Mouse (Mus musculus): Measurements from ENCODE around the gene Ano6. TPM values are rescaled to one million over a fixed set of nuclear protein-coding genes. Genes with fewer than 3 reads are reported as not detected.
A peak's percentile ranks its signal among the peaks of the same experiment; 100 is the strongest.

Ano6 gene
- polyA plus RNA-seq, 1 experiment = 38.7 TPM

DNA sequence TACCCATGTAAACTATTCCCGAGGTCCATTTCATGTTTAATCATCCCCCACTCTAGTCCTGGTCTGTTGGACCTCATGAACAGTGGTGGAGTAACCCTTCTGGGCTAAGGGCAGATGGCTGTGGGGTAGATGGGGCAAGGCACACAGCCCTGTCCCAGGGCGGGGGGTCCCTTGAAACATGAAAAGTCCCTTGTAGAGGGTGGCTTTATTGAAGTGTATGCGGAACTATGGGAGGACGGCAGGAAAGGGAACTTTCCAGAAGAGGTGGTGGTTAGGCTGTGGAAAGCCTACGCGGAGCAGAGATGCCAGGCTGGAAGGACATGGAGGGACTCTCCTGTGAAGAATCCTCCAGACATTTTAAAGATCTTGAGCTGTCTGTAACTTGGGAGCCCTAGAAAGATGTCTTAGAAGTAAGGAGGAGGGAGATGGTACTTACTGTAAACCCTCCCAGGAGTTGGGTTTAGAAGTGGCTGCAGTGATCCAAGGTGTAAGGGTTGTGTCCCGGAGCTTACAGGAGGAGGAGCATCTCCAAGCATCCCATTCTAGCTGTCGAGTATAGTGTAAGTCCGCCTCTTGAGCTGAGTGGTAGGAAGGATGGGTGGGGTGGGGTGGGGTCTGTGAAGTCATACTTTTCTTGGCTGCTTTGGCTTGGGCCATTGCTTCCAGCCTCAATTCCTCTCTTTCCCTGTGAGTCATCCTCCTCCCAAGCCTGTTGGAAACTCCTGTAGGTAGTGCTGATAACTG lies 3.3 kb downstream of the Ano6 start:
- no peak for DNase-seq (ENCODE audit: low read depth, low spot score)
- 67% methylated on average over 9 of the region's 9 CpGs for WGBS

DNA sequence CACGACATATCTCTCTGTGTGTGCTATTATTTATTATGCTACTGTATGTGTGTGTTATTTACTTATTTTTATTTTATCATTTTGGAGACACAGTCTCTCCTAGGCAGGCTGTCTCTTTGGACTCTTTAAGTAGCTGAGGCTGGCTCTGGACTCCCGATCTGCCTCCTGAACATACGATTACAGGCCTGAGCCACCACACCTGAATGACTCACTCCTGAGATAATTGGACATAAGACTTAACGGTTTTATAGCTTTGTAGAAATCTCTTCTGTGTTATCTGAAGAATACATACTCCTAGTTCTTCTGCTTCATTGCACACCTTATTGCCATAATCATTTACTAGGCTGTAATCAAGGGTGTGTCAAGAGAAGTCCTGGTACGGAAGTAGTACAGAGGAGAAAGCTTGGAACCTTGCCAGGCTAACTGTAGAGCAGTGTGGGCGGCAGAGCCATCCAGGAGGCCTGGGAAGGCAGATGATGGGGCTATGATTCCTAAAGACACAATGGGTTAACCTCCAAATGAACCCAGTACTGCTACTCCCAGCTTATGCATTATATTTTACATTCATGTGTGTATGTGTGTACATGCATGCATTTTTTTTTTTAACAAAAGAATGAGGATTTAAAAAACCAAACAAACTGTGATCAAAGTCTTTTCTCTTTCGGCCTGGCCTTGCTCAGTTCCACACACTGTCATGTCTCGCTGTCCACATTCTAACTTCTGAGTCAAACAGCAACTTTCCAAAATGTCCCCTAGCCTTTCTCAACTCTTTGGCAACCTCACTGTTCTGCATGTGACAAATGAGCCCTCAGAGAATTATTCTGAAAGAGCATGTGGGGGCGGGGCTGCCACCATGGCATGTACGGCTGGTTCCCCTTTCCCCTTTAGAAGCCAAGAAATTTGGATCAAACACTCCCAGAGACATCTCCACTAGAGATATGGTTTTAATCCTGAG lies 4.2 kb downstream of the Ano6 start:
- 29% methylated on average over 10 of the region's 10 CpGs for WGBS
- peak; percentile 93 for DNase-seq (ENCODE audit: low read depth, low spot score)

GRCm38 (mm10) chr15:95796062-95796461 lies 5.4 kb downstream of the Ano6 start:
- DNase-seq (ENCODE audit: low read depth, low spot score) = no peak
- WGBS = 60% methylated on average over 5 of the region's 5 CpGs

GRCm38 (mm10) chr15:95797144-95797983 lies 6.7 kb downstream of the Ano6 start:
- 69% methylated on average over 9 of the region's 9 CpGs for WGBS
- DNase-seq (ENCODE audit: low read depth, low spot score) = no peak

DNA sequence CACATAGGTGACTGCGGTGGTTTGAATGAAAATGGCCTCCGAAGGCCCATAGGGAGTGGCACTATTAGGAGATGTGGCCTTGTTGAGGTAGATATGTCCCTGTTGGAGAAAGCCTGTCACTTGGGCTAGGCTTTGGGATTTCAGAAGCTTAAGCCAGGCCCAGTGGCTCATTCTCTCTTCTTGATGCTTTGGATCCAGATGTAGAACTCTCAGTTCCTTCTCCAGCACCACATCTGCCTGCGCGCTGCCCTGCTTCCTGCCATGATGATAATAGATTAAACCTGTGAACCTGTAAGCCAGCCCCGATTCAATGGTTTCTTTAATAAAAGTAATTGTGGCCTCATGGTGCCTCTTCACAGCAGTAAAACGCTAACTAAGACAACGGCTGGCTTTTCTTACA lies 7.6 kb downstream of the Ano6 start:
- 92% methylated on average over 7 of the region's 7 CpGs for WGBS

GRCm38 (mm10) chr15:95799632-95800031 lies 9.0 kb downstream of the Ano6 start:
- DNase-seq (ENCODE audit: low read depth, low spot score) = no peak
- 90% methylated on average over 5 of the region's 5 CpGs for WGBS

More for the DNA sequence above, 7.6 kb downstream of the Ano6 start:
- DNase-seq (ENCODE audit: low read depth, low spot score) = no peak

DNA sequence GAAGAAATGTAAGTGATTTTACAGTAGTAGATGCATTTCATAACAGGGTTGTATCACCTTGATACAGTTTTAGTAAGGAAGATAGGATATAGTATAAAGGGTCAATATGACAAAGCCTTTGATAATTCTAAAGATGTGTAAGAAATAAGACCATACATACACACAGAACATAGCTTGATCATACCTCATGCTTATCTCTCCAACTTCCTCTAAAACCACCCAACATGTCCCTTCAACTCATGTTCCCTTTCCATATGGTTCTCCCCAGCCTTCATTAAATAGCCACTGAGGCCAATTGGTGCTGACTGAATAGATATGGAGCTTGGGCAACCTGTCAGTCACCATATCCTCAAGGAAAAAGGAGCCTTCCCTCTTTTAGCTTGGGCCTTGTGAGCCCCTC lies 9.4 kb downstream of the Ano6 start:
- DNase-seq (ENCODE audit: low read depth, low spot score) = no peak

GRCm38 (mm10) chr15:95801261-95801979 lies 10.8 kb downstream of the Ano6 start:
- DNase-seq (ENCODE audit: low read depth, low spot score) = no peak
- 84% methylated on average over 21 of the region's 21 CpGs for WGBS

DNA sequence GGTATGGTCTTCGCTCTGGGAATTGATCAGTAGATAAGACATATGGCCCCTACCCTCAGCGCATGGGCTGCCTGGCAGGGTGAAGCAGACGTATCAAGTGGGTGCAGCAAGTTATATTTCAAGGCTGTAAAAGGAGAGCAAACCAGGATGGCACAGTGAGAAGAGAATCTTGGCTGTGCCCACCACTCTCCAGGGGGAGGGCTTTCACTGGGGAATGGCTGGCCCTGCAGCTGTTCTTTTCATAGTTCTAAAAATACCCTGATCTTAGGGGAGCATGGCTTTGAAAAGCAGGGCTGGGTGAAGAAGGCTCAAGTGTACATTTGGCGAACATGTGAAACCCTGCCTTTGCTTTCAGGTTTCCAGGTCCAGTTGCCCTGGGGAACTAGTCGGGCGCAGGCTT lies 11.5 kb downstream of the Ano6 start:
- WGBS = 85% methylated on average over 6 of the region's 6 CpGs
- no peak for DNase-seq (ENCODE audit: low read depth, low spot score)

DNA sequence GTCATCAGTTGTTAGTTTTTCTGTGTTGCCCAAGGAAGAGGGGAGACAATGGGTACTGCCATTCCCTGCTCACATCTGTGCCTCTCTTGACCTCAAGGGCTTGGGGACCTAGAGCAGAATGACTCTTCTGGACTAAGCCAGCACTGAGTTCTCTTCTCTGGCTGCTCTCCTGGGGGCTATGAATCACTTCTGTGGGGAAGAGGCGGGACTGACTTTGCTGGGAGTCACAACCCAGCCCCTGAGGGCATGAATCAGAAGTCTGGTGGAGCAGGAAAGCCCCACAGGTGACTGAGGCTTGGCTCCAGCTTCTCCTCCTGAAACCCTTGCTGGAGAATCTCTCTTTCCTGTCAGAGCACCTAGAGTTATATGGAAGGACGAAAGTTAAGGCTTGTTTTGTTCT lies 12.1 kb downstream of the Ano6 start:
- 58% methylated on average over 2 of the region's 2 CpGs for WGBS
- no peak for DNase-seq (ENCODE audit: low read depth, low spot score)

- no peak for DNase-seq (ENCODE audit: low read depth, low spot score)
- 72% methylated on average over 3 of the region's 3 CpGs for WGBS
Measured at GRCm38 (mm10) chr15:95803484-95803883, 12.8 kb downstream of the Ano6 start.

- DNase-seq (ENCODE audit: low read depth, low spot score) = no peak
- WGBS = 5% methylated on average over 7 of the region's 7 CpGs
Measured at GRCm38 (mm10) chr15:95804255-95804654, 13.6 kb downstream of the Ano6 start.

DNA sequence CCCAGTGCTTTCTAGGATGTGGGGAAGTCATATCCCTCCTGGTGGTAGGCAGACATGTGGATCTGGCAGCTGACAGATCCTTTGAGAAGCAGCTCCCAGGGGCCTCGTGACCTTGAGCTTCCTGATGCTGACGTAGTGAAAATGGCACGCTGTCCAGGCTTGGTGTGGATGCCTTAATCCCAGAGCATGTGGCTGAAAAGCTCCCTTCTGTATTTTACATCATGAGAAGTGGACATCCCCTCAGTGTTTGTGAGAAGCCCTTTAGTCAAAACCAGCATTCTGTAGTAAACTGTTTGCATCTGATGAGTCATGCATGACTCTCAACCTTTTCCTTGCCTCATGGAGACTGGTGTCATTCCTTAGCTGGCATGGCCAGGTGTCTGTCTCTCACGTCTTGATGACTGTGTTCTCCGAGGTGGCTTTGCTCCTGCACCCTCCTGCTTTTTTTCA lies 14.4 kb downstream of the Ano6 start:
- WGBS = 47% methylated on average over 5 of the region's 5 CpGs
- DNase-seq (ENCODE audit: low read depth, low spot score) = no peak

DNA sequence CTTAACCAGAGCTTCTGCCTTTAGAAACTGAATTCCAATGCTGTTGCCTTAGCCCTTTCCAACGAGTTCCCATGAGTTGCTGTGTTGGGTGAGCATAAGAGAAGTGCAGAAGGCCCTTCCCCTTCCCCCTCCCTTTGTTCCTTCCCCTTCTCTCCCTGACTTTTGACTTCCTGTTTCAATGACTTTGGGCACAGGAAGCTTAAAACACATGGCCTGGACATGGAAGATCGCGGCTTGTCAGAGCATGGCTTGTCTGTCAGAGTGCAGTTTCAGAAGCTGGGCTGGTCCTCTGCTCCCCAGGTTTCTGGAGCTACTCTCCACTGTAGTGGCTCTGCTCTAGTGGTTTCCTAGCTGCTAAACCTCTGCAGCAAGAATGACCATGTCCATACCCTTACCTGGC lies 17.3 kb downstream of the Ano6 start:
- no peak for DNase-seq (ENCODE audit: low read depth, low spot score)
- WGBS = 65% methylated on average over 3 of the region's 3 CpGs

DNA sequence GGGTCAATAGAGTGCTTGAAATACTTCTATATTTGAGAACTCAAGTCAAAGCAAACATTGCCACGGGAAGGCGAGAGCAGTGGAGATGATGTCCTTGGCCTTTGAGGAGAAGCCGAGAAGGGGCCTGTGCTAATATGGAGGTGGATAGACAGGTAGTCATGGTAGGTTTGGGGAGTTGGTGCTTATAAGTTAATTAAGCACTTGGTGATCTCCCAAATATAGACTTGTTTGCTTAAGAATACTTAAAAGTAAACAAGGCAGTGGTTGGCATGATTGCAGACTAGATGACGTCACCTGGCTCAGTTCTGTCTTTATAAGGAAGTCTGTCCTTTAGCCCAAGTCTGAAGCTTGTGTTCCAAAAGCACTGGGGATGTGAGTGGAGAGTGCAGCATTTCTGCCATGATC lies 19.7 kb downstream of the Ano6 start:
- DNase-seq (ENCODE audit: low read depth, low spot score) = no peak
- 36% methylated on average over 4 of the region's 4 CpGs for WGBS

GRCm38 (mm10) chr15:95812821-95813571 lies 22.4 kb downstream of the Ano6 start:
- DNase-seq (ENCODE audit: low read depth, low spot score) = no peak
- 95% methylated on average over 8 of the region's 8 CpGs for WGBS

- no peak for DNase-seq (ENCODE audit: low read depth, low spot score)
- 80% methylated on average over 3 of the region's 3 CpGs for WGBS
Measured at GRCm38 (mm10) chr15:95817501-95817900, 26.9 kb downstream of the Ano6 start.

DNA sequence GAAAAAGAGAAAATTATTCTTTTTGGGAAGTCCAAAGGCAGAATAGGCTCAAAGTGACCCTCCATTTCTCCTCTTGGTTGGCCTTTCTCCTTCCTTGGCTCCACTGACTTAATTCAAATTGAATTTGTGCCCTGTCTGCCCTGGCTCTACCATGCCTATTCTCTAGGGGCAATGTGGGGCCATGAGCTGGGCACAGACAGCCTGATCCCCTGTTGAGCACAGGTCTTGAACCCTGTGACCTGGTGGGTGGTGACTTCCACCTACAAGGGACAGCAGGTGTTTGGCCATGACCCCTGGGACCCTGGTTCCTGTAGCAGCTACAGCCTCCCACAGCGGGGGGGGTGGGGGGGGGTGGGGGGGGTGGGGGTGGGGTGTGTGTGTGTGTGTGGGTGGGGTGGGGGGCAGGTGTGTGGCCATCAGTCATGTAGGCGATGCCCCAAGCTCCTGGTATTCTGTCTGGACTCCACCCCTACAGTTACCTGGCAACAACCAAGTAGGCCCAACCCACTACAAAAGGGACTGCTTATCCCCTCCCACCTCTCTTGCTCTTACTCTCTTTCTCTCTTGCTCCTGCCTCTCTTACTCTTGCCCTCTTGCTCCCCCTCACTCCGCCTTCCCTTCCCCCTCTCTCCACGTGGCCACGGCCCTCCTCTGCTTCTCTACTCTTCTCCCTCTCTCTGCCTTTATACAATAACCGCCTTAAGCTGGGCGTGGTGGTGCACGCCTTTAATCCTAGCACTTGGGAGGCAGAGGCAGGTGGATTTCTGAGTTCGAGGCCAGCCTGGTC lies 28.8 kb downstream of the Ano6 start:
- DNase-seq (ENCODE audit: low read depth, low spot score) = no peak
- 87% methylated on average over 9 of the region's 9 CpGs for WGBS

All from large intestine, adult 2 months (tissue).